Mouse (Mus musculus) lung, embryonic 14.5 days (tissue): ENCODE measurements at regions not wholly inside any gene's neighbourhood (a gene's known extent, or its start where the extent isn't known, plus 50 kb on each side); places are given as distances from the start of the nearest gene placed in this dataset.

Experiments
- ATAC-seq: fragments of 200-750 bp; cut with Nextera tagmentation; 2 replicates; pipeline ENCODE4 v1.8.0; 2017; ENCODE audit warnings: mild to moderate bottlenecking, moderate TSS enrichment, moderate library complexity; ENCODE audit not compliant: insufficient read depth
- DNase-seq: peaks from one replicate; pipeline ENCODE4 v3.0.0-alpha.2; 2015
- H3K27ac ChIP-seq: fragments of 300-500 bp; sonication (generic); 2 replicates; pipeline ENCODE4 v1.5.1; 2014; ENCODE audit warnings: low read depth, mild to moderate bottlenecking, moderate library complexity
- H3K27me3 ChIP-seq: fragments of 300-500 bp; sonication (generic); 2 replicates; pipeline ENCODE4 v1.6.1; 2014; ENCODE audit warnings: low read length, control low read depth; ENCODE audit not compliant: insufficient read depth
- H3K36me3 ChIP-seq: fragments of 300-500 bp; sonication (generic); 2 replicates; pipeline ENCODE4 v1.6.1; 2014; ENCODE audit warnings: control low read depth; ENCODE audit not compliant: insufficient read depth
- H3K4me1 ChIP-seq: fragments of 300-500 bp; sonication (generic); 2 replicates; pipeline ENCODE4 v1.6.1; 2014; ENCODE audit warnings: antibody characterized with exemption, control low read depth; ENCODE audit not compliant: insufficient read depth
- H3K4me2 ChIP-seq: fragments of 300-500 bp; sonication (generic); 2 replicates; pipeline ENCODE4 v1.6.1; 2014; ENCODE audit warnings: mild to moderate bottlenecking
- H3K4me3 ChIP-seq: fragments of 300-500 bp; sonication (generic); 2 replicates; pipeline ENCODE4 v1.5.1; 2014; ENCODE audit warnings: low read depth, low read length
- H3K9ac ChIP-seq: fragments of 300-500 bp; sonication (generic); 2 replicates; pipeline ENCODE4 v1.6.1; 2014
- H3K9me3 ChIP-seq: fragments of 300-500 bp; sonication (generic); 2 replicates; pipeline ENCODE4 v1.6.1; 2016; ENCODE audit warnings: low read depth, low read length, control low read depth
- CTCF ChIP-seq: IDR thresholded peaks from 2 replicates; pipeline ENCODE4 v1.5.1; 2016; ENCODE audit warnings: antibody characterized with exemption, low read depth
- WGBS: fragments of 180-500 bp; shearing (Covaris S2); extraction: QIAGEN DNeasy Blood & Tissue Kit; methylation state at CpG from one replicate; pipeline ENCODE4 v1.1.7; 2014; 5-methylcytosine and 5-hydroxymethylcytosine counted together

DNA sequence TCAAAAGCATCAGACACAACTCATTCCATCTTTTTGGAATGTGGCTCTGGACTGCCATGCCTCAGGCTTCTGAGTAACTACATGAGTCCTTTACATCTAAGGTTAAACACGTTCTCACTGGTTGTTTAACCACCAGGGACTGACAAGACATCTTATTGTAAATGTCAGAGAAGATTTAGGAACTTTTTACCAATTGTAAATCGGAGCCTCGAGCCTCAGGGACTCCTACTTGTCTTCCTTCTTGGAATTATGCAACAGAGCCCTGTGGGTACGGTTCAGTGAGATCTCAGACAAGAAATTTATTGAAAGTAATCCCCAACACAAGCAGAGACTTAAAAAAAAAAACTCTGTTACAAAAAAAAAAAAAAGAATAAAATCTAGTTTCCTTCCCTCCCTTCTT lies 187.7 kb downstream of the Slc4a3 start:
- WGBS = 28% methylated on average over 4 of the region's 4 CpGs
- DNase-seq = no peak

DNA sequence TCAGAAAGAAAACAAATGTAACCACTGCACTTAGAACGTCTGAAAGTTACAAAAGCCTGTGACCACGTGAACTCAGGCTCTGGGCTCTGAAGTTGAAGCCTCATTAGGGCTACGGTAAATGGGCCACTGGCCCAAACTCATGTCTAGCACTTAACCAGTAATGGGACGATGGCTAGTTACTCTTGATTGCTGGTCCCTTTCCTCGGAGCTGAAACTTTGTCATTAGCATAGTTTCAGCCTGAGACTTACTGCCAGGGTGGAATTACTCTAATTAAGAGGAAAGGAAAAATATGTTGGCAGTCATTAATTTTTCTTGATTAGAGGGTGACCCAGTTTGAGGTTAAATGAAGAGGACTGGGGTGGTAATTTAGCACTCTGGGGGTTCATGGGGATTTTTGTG lies 192.6 kb downstream of the Slc4a3 start:
- no peak for DNase-seq
- Histone ChIP-seq H3K27ac (no peak overlapping the region), H3K4me1 (no peaks in the 10 kb centered on the region), H3K9ac (no peak overlapping the region), H3K27me3 (no peaks in the 10 kb centered on the region), H3K4me3 (no peak overlapping the region), H3K4me2 (no peak overlapping the region), H3K36me3 (no peaks in the 10 kb centered on the region), H3K9me3 (no peaks in the 10 kb centered on the region)
- no peak for TF ChIP-seq CTCF
- ATAC-seq = no peak
- WGBS = 67% methylated on average over 5 of the region's 5 CpGs

More for the DNA sequence above, 187.7 kb downstream of the Slc4a3 start:
- ATAC-seq = no peak
- no peaks in the 10 kb centered on the region for H3K4me1 ChIP-seq
- no peak overlapping the region for H3K4me3 ChIP-seq
- no peak overlapping the region for H3K27ac ChIP-seq
- no peaks in the 10 kb centered on the region for H3K27me3 ChIP-seq
- no peak overlapping the region for H3K9ac ChIP-seq
- no peak for TF ChIP-seq CTCF
- H3K4me2 ChIP-seq = no peak overlapping the region
- no peaks in the 10 kb centered on the region for H3K36me3 ChIP-seq
- H3K9me3 ChIP-seq = no peaks in the 10 kb centered on the region

DNA sequence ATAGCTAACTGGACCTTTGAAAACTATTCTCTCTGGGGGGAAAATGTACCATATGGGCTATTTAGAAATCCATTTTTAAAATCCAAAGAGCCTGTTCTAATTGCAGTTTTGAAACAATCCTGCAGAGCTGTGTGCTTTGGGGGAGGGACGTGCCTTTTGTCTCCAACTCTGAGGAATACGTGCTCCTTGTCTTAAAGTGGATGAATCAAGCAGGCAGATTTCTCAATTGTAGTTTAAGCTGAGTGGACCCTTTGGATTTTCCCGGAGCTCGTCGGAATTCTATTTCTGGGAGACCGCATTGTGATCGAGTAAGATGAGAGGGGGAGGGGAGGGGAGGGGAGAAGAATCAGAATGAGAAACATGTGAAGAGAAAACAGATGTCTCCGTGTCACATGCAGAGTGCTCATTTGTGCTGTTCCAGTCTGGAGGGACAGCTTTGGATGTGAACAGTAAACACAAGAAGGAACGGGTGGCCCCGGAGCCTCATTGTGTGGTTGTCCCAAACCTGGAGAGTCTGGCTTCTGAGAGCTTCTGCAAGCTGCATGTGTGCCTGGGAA lies 203.7 kb downstream of the Slc4a3 start:
- Histone ChIP-seq H3K9me3 (no peaks in the 10 kb centered on the region), H3K4me3 (no peak overlapping the region), H3K27ac (no peak overlapping the region), H3K4me2 (no peak overlapping the region), H3K4me1 (no peaks in the 10 kb centered on the region), H3K36me3 (no peaks in the 10 kb centered on the region), H3K27me3 (no peaks in the 10 kb centered on the region), H3K9ac (no peak overlapping the region)
- DNase-seq (no peak), ATAC-seq (no peak)
- no peak for TF ChIP-seq CTCF
- WGBS = 46% methylated on average over 10 of the region's 10 CpGs

DNA sequence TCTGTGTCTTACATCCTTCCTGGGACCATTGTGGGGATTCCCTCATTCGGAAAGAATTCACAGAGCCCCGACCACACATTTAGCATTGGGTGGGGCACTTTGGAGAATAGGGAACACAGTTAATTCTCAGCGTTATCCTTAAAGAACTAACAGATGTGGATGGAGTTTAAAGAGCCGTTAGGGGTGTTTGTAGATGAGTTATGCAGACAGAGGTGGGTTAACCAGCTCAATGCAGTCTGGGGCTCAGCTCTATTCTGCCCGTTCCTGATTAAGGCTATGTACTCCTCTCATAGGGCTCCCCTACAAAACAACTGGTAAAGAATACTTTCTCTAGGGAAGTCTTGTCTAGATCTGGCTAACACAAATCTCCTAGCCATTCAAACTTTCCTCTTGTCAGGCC lies 226.1 kb downstream of the Slc4a3 start:
- H3K4me1 ChIP-seq = no peaks in the 10 kb centered on the region
- no peak overlapping the region for H3K4me3 ChIP-seq
- DNase-seq = no peak
- no peak overlapping the region for H3K9ac ChIP-seq
- no peaks in the 10 kb centered on the region for H3K36me3 ChIP-seq
- 70% methylated on average over 5 of the region's 5 CpGs for WGBS
- no peak for TF ChIP-seq CTCF
- no peak for ATAC-seq
- H3K9me3 ChIP-seq = no peaks in the 10 kb centered on the region
- no peak overlapping the region for H3K27ac ChIP-seq
- no peak overlapping the region for H3K4me2 ChIP-seq
- H3K27me3 ChIP-seq = no peaks in the 10 kb centered on the region

DNA sequence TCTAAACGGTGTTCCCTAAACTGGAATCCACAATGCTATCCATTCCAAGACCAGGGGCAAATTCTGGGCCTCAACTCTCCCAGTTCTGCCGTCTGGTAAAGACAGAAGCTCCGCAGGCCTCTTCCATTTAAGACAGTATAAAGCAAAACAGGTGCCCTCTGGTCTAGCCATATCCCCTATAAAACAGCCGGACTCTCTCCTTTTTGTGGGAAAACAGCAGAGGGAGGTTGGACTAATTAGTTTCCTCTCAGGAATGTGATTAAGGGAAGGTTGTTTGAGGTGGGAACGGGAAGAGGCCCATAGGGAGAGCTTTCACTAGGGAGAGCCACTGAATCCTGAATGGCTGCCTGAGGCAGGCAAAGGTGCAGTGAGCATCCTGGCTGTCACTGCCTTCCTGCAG lies 226.9 kb downstream of the Slc4a3 start:
- Histone ChIP-seq H3K27ac (no peak overlapping the region), H3K9me3 (no peaks in the 10 kb centered on the region), H3K4me2 (no peak overlapping the region), H3K36me3 (no peaks in the 10 kb centered on the region), H3K9ac (no peak overlapping the region), H3K4me3 (no peak overlapping the region), H3K27me3 (no peaks in the 10 kb centered on the region), H3K4me1 (no peaks in the 10 kb centered on the region)
- whole genome bisulfite sequencing = 69% methylated on average over 5 of the region's 5 CpGs
- TF ChIP-seq CTCF = no peak
- ATAC-seq = no peak
- DNase-seq = no peak

DNA sequence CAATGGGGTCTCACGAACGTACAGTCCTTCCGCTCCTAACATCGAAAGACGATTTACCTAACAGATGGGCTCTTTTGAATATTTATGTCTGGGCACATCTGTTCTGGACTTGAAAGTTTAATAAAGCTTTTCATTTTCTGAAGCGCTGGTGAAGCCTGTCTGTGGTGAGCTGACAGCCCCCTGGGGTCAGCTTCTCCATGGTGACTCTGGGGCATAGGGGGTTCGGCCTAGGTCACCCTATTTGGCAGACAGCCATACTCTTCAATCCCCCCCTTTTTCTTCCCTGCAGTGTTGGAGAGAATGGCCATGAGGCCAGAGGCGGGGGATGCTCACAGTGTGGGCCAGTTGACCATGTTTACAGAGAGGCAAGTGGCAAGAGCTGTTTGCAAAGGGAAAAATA lies 232.8 kb downstream of the Slc4a3 start:
- Histone ChIP-seq H3K9me3 (no peaks in the 10 kb centered on the region), H3K4me2 (no peak overlapping the region), H3K4me3 (no peak overlapping the region), H3K27ac (no peak overlapping the region), H3K36me3 (no peaks in the 10 kb centered on the region), H3K9ac (no peak overlapping the region), H3K27me3 (no peaks in the 10 kb centered on the region), H3K4me1 (no peaks in the 10 kb centered on the region)
- no peak for ATAC-seq
- no peak for DNase-seq
- 60% methylated on average over 8 of the region's 8 CpGs for WGBS
- TF ChIP-seq CTCF = no peak

DNA sequence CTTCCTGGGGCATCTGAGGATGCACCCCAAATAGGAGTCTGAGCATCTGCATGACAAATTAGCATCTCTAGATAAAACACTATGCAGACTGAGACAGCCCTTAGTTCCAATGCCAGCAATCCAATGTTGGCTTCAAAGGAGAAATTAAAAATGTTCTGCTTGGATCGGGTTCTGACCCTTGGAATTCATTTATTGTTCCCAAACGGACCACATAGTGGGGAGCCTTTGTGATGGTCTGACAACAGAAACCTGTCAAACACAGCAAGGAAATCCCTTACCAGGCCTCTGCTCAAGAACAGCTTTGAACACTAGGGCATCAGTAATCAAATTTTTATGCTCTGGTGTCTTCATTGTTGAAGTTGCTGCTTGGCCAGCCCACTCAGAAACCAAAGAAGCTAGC lies 237.1 kb downstream of the Slc4a3 start:
- WGBS = 49% methylated on average over 2 of the region's 2 CpGs
- H3K27me3 ChIP-seq = no peaks in the 10 kb centered on the region
- H3K9me3 ChIP-seq = no peaks in the 10 kb centered on the region
- no peak overlapping the region for H3K9ac ChIP-seq
- H3K4me3 ChIP-seq = no peak overlapping the region
- H3K4me2 ChIP-seq = no peak overlapping the region
- no peak overlapping the region for H3K27ac ChIP-seq
- no peak for TF ChIP-seq CTCF
- peak; percentile 39 for DNase-seq
- no peaks in the 10 kb centered on the region for H3K4me1 ChIP-seq
- peak; percentile 31; the same call in 1 of the 2 replicates for ATAC-seq
- no peaks in the 10 kb centered on the region for H3K36me3 ChIP-seq
